Mouse (Mus musculus) heart, embryonic 11.5 days (tissue): ENCODE measurements around the gene Bend4. TPM values are rescaled to one million over a fixed set of nuclear protein-coding genes. Genes with fewer than 3 reads are reported as not detected.

Experiments
- ATAC-seq: fragments of 200-750 bp; cut with Nextera tagmentation; replicated peaks from 2 replicates; pipeline ENCODE4 v1.8.0; 2017; ENCODE audit warnings: moderate library complexity; ENCODE audit not compliant: insufficient number of reproducible peaks, low FRiP score, low TSS enrichment
- H3K27ac ChIP-seq: fragments of 300-500 bp; sonication (generic); 2 replicates; pipeline ENCODE4 v1.5.1; 2014; ENCODE audit warnings: mild to moderate bottlenecking, low read depth, low read length
- H3K27me3 ChIP-seq: fragments of 300-500 bp; sonication (generic); 2 replicates; pipeline ENCODE4 v1.6.1; 2014; ENCODE audit warnings: mild to moderate bottlenecking, low read length, mixed read lengths; ENCODE audit not compliant: control insufficient read depth, insufficient read depth
- H3K36me3 ChIP-seq: fragments of 300-500 bp; sonication (generic); 2 replicates; pipeline ENCODE4 v1.6.1; 2014; ENCODE audit warnings: mild to moderate bottlenecking, low read length, moderate library complexity, mixed read lengths; ENCODE audit not compliant: control insufficient read depth, insufficient read depth
- H3K4me1 ChIP-seq: fragments of 300-500 bp; sonication (generic); 2 replicates; pipeline ENCODE4 v1.6.1; 2014; ENCODE audit warnings: low read length; ENCODE audit not compliant: control insufficient read depth, insufficient read depth
- H3K4me2 ChIP-seq: fragments of 300-500 bp; sonication (generic); 2 replicates; pipeline ENCODE4 v1.6.1; 2014; ENCODE audit warnings: mild to moderate bottlenecking, moderate library complexity
- H3K4me3 ChIP-seq: fragments of 300-500 bp; sonication (generic); 2 replicates; pipeline ENCODE4 v1.5.1; 2014; ENCODE audit warnings: low read depth, low read length
- H3K9ac ChIP-seq: fragments of 300-500 bp; sonication (generic); 2 replicates; pipeline ENCODE4 v1.6.1; 2014; ENCODE audit warnings: mild to moderate bottlenecking, low read depth, low read length, moderate library complexity
- H3K9me3 ChIP-seq: fragments of 300-500 bp; sonication (generic); replicated peaks from 2 replicates; pipeline ENCODE4 v1.6.1; 2016; ENCODE audit warnings: low read length; ENCODE audit not compliant: control insufficient read depth
- WGBS: fragments of 180-500 bp; shearing (Covaris S2); extraction: QIAGEN DNeasy Blood & Tissue Kit; methylation state at CpG from one replicate; pipeline ENCODE4 v1.1.7; 2014; ENCODE audit not compliant: insufficient replicate concordance; 5-methylcytosine and 5-hydroxymethylcytosine counted together
- polyA plus RNA-seq: library from polyadenylated mRNA; unstranded; fragments of >200 nt; fragmentation: Nextera tagmentation; extraction: Ambion mirVana; gene quantifications from 2 replicates; pipeline ENCODE4 v1.2.1, GENCODE M21; 2014

Gene Bend4
- polyA plus RNA-seq = 24.8 and 25.7 TPM in 2 replicates

- peak within 1 kb of the TSS; percentile 84 for H3K4me3 ChIP-seq
- no peaks in the 10 kb centered on the region for H3K27me3 ChIP-seq
- peak; percentile 80 for ATAC-seq
- no peaks in the 10 kb centered on the region for H3K9me3 ChIP-seq
- peaks cover 11% of the 10 kb centered on the region; the same call in 1 of the 2 replicates for H3K4me1 ChIP-seq
- no peaks in the 10 kb centered on the region for H3K36me3 ChIP-seq
- H3K4me2 ChIP-seq = peak within 1 kb of the TSS; percentile 81
- 1% methylated on average over 79 of the region's 90 CpGs for WGBS
- H3K9ac ChIP-seq = peak within 1 kb of the TSS; percentile 85
- peak within 1 kb of the TSS; percentile 82 for H3K27ac ChIP-seq
These were observed at the start of gene Bend4 for GRCm38 (mm10) chr5:67427443-67428360. TSS of gene Bend4 (minus strand) at chr5:67428310.

- H3K27me3 ChIP-seq = no peaks in the 10 kb centered on the region
- H3K9ac ChIP-seq = no peak overlapping the region
- H3K9me3 ChIP-seq = no peaks in the 10 kb centered on the region
- no peak overlapping the region for H3K4me2 ChIP-seq
- no peak overlapping the region for H3K27ac ChIP-seq
- no peak overlapping the region for H3K4me3 ChIP-seq
- ATAC-seq = no peak
- 71% methylated on average over 8 of the region's 8 CpGs for WGBS
- no peaks in the 10 kb centered on the region for H3K4me1 ChIP-seq
- no peaks in the 10 kb centered on the region for H3K36me3 ChIP-seq
These were observed 45.6 kb upstream of the Bend4 start for GRCm38 (mm10) chr5:67473723-67474122.

DNA sequence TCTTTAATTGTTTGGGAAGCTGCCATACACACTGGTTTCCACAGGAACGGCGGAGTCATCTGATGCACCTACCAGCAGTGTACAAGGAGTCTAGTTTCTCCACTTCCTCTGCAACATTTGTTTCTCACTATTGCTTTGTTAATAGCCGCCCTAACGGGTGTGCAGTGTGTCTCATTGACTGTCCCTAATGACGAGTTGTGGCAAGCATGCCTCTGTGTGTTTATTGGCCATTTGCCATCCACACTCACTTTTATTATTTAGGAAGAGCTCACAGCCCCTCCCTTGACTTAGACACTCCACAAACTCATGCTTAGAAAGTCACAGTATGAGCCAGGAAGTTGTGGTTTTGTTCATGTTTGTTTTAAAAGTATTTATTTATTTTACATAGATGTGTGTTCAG, 45.0 kb upstream of the Bend4 start:
- Histone ChIP-seq H3K9me3 (no peaks in the 10 kb centered on the region), H3K27ac (no peak overlapping the region), H3K4me2 (no peak overlapping the region), H3K36me3 (no peaks in the 10 kb centered on the region), H3K9ac (no peak overlapping the region), H3K4me1 (no peaks in the 10 kb centered on the region), H3K27me3 (no peaks in the 10 kb centered on the region), H3K4me3 (no peak overlapping the region)
- ATAC-seq = no peak
- WGBS = 68% methylated on average over 5 of the region's 5 CpGs

GRCm38 (mm10) chr5:67466866-67467530, 38.9 kb upstream of the Bend4 start:
- Histone ChIP-seq H3K27ac (no peak overlapping the region), H3K9me3 (no peaks in the 10 kb centered on the region), H3K27me3 (no peaks in the 10 kb centered on the region), H3K4me1 (no peaks in the 10 kb centered on the region), H3K4me3 (no peak overlapping the region), H3K9ac (no peak overlapping the region), H3K4me2 (no peak overlapping the region), H3K36me3 (no peaks in the 10 kb centered on the region)
- ATAC-seq = no peak
- 80% methylated on average over 15 of the region's 15 CpGs for WGBS

- no peak overlapping the region for H3K4me2 ChIP-seq
- no peaks in the 10 kb centered on the region for H3K36me3 ChIP-seq
- H3K9ac ChIP-seq = no peak overlapping the region
- no peak for ATAC-seq
- 71% methylated on average over 3 of the region's 3 CpGs for WGBS
- H3K4me3 ChIP-seq = no peak overlapping the region
- no peak overlapping the region for H3K27ac ChIP-seq
- H3K4me1 ChIP-seq = no peaks in the 10 kb centered on the region
- no peaks in the 10 kb centered on the region for H3K9me3 ChIP-seq
- H3K27me3 ChIP-seq = no peaks in the 10 kb centered on the region
These were observed 36.8 kb upstream of the Bend4 start for GRCm38 (mm10) chr5:67464899-67465298.

- Histone ChIP-seq H3K4me3 (no peak overlapping the region), H3K27ac (no peak overlapping the region), H3K4me1 (no peaks in the 10 kb centered on the region), H3K9ac (no peak overlapping the region), H3K4me2 (no peak overlapping the region), H3K9me3 (no peaks in the 10 kb centered on the region), H3K36me3 (no peaks in the 10 kb centered on the region), H3K27me3 (no peaks in the 10 kb centered on the region)
- WGBS = 88% methylated on average over 9 of the region's 9 CpGs
- ATAC-seq = no peak
These were observed 35.5 kb upstream of the Bend4 start for GRCm38 (mm10) chr5:67463636-67464035.

DNA sequence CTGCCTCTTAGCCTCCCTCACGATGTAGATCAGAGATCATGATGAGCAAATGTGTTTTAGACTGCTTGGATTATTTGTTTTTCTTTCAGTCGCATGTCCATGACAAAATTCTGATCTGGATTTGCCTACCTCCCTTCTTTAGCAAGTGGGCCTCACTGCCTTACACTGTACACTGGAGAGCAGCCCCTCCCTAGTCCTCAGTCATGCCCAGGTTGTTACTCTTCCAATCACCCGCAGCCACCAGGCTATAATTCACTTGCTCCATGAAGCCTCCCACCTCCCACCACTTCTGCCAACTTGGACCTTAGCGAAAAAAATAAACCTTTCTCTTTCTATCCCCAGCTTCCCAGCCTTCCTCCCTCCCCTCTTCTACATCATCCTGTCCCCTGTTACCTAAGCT, 34.2 kb upstream of the Bend4 start:
- Histone ChIP-seq H3K4me1 (no peaks in the 10 kb centered on the region), H3K4me3 (no peak overlapping the region), H3K9ac (no peak overlapping the region), H3K27ac (no peak overlapping the region), H3K9me3 (no peaks in the 10 kb centered on the region), H3K36me3 (no peaks in the 10 kb centered on the region), H3K4me2 (no peak overlapping the region), H3K27me3 (no peaks in the 10 kb centered on the region)
- 67% methylated on average over 4 of the region's 4 CpGs for WGBS
- ATAC-seq = no peak

DNA sequence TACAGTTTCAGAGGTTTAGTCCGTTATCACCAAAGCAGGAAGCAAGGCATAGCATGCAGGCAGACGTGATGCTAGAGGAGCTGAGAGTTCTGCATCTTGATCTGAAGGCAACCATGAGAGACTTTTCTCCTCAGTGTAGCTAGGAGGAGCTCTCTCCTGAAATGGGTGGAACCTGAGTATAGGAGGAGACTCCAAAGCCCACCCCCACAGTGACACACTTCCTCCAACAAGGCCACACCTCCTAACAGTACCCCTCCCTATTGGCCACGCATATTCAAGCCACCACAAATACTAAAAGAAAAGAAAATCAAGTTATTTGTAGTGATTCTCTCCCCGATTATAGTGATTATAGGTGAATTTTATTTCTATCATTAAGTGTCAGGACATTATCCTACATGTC, 28.7 kb upstream of the Bend4 start:
- no peak overlapping the region for H3K4me3 ChIP-seq
- H3K36me3 ChIP-seq = no peaks in the 10 kb centered on the region
- H3K27ac ChIP-seq = no peak overlapping the region
- H3K9ac ChIP-seq = no peak overlapping the region
- no peak overlapping the region for H3K4me2 ChIP-seq
- ATAC-seq = no peak
- H3K9me3 ChIP-seq = no peaks in the 10 kb centered on the region
- no peaks in the 10 kb centered on the region for H3K4me1 ChIP-seq
- 76% methylated on average over 4 of the region's 4 CpGs for WGBS
- H3K27me3 ChIP-seq = no peaks in the 10 kb centered on the region
